Mouse (Mus musculus): ENCODE results near the gene Zfp536.

DNA sequence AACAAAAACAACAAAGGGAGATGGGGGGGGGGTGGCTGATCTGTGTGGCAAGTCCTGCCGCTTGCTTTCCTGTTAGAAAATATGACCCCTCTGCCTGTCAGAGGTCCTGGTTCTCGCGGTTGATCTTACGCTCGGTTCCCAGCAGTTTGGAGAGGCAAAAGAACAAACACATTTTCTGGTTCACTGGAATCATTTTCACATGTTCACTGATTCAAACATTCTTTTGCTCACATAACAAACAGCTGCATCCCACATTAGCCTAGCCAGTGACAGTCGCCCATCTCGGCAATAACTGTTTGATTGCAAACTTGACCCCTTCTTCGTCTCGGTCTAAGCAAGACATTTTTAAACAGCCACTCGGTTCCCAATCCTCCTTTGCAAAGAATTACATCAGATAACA is 208.8 kb downstream of the Zfp536 start:
- TF ChIP-seq CTCF (IDR thresholded peaks at IDR 0.05; ENCODE audit: control insufficient read depth, insufficient read depth, low read length) (no peak), POLR2A (IDR thresholded peaks at IDR 0.05; ENCODE audit: borderline replicate concordance, control insufficient read depth, low read depth, low read length) (no peak)
